Comparison of ENCODE assay signal across 20 mouse cellular contexts in the genomic region with DNA sequence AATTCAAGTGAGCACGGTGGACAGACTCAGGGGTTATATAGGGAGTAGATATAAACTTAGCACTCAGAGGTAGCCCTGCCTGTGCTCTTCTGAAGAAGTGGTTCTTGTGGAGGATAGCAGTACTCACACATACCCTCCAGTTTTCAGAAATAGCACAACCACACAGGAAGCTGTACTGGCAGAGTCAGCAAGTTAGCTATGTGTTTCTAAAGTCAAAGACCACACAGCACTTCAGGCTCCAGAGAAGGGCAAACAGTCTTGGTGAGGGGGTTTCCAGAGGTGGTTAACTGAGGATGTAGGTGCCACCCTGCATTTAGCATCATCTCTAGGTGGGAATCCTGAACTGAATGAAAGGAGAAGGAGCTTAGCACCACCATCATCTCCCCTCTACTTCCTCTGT. TPM values are rescaled to one million over a fixed set of nuclear protein-coding genes. Genes with fewer than 3 reads are reported as not detected.
DNase-seq lines count a peak whose midpoint lies in the region; ATAC-seq lines count a peak whose summit lies in the region.
"Had no signal": no experiment of that assay in that cellular context is flagged by ENCODE, and none has a peak within 500 bp of the region (broad histone marks: within the 10 kb centered on the region; RNA-seq: fewer than 3 reads in every experiment).

No protein-coding gene starts in this region.

- peak; percentile 92 for ATAC-seq in activated CD4-positive, CD25-positive, alpha-beta regulatory T cell, adult 4 months
- peak; percentile 93 for ATAC-seq in inflammation-experienced regulatory T-cells, adult 6 months
- ATAC-seq in cerebellum, adult (ENCODE audit: insufficient number of reproducible peaks, low FRiP score, low TSS enrichment), result no peak
- ATAC-seq: forebrain, embryonic 15.5 days; liver, embryonic 12.5 days; midbrain, embryonic 16.5 days had no signal

- peak; percentile 51 for DNase-seq in layer of hippocampus, adult 9-11 months
- no peak for DNase-seq in layer of hippocampus, postnatal 36 days
- no peak for DNase-seq in gastrocnemius, adult 18-20 months (ENCODE audit: low spot score)
- no peak for DNase-seq in thymus, postnatal 14 days
- DNase-seq: adrenal gland, postnatal 36 days; cerebellum, adult 18-20 months; cerebellum, postnatal 36 days; gastrocnemius, postnatal 36 days; heart, postnatal 4 days; kidney, adult 2 months; lung, adult 18-20 months; lung, postnatal 10 days; thymus, postnatal 25 days had no signal

RNA-seq across cellular contexts. Expression of a gene that starts 23.5 kb away (rescaled TPM):
- total RNA-seq in layer of hippocampus, postnatal 36 days (2021), result 100 to 1,000 TPM; 132 to 153 TPM
- 1 to 10 TPM; 1.4 to 3.1 TPM for polyA plus RNA-seq in activated CD4-positive, CD25-positive, alpha-beta regulatory T cell, adult 4 months (2017; shearing (Covaris generic))
- polyA plus RNA-seq in inflammation-experienced regulatory T-cells, adult 6 months (2017; shearing (Covaris generic)), result 1 to 10 TPM; 4.6 to 7.2 (median 5.6) TPM
- total RNA-seq in gastrocnemius, adult 18-20 months (2021), result 1 to 10 TPM in 1 of 2 experiments, under 1 TPM in 1; 0.48 to 1.2 TPM
- total RNA-seq: megakaryocyte-erythroid progenitor cell, adult 5-6 weeks had no signal

Comparison
In these comparisons a context has a peak if more than half of its experiments do, and no peak if none do; other contexts are left out.
1. RNA of a gene that starts 23.5 kb away (total RNA-seq): 132 to 153 TPM in layer of hippocampus, postnatal 36 days; 0.48 to 1.2 TPM in gastrocnemius, adult 18-20 months; every median in the first group is over 10 times any median in the second.